Mouse (Mus musculus) skeletal muscle tissue, adult 2 months (tissue): ENCODE measurements around the gene Ficd.
A peak's percentile ranks its signal among the peaks of the same experiment; 100 is the strongest.

Source experiments
- DNase-seq: peaks from one replicate; pipeline ENCODE4 v3.0.0-alpha.2; 2012; ENCODE audit warnings: low read depth, low spot score

Ficd gene

DNA sequence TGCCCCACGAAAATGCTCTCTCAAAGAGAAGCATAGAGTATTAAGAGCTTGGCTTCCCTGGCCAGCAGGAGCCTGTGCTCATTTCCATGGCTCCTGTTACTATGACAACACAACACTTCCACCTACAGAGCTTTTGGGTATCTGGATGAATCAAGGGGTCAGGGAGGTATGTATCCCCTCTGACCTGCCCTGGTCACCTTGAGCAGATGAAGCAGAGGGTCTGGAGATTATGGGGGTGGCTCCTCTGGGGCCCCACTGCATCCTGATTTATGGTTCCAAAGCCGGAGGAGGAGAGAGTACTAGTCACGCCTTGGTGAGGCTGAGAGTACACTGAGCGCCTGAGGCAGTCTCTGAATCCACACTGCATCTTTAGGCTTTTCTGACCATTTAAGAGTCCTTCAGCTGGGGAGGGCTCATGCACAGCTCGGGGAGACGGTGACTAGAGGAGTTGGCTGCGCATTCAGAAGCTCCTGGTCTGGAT lies 4.9 kb upstream of the Ficd start:
- DNase-seq: no peak

DNA sequence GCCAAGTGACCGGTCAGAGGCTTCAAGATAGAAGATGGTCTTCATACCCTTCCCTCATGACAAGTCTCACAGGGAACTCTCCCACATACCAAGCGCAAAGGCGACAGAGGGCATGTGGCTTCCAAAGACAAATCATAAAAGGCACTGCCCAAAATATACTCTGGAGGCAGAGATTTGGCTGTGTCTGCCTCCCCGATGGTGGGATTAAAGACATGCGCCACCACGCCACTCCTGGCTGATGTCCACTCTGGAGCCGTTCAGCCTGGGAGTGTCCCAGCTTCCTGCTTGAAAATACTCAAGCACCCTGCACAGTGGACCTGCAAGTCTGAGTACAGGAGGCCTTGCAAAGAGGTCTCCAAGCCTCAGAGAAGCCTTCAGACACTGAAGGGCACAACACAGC lies 4.4 kb upstream of the Ficd start:
- no peak for DNase-seq

DNA sequence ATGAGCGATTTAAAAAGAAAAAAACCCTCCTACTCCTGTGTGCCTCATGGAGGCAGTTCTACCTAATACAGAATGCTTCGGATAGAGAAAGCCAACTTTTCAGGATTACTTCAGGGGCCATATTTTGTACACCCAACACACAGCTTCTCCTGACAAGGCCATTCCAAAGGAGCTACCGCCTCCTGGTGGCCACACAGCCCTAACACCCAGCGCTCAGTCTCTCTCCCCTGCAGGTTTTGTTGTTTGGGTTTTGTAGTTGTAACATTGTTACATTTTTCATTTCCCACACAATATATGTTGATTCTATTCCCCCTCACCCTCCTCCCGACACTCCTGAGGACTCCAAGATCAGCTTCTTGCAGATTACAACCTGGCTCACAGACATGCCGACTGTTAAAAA lies 3.4 kb upstream of the Ficd start:
- DNase-seq: no peak

DNA sequence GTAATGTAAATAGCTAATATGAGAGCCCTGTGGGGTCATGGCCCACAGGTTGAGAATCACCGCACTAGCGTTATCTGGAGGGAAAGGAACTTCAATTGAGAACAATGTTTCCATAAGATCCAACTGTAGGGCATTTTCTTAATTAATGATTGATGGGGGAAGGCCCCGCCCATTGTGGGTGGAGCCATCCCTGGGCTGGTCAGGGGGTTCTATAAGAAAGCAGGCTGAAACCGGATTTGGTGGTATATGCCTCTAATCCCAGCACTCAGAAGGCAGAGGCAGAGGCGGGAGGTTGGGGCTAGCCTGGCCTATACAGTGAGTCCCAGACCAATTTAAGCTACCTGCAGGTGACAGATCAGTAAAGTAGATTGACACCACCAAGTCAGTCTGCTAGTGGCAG lies 1.2 kb upstream of the Ficd start:
- DNase-seq: no peak

DNA sequence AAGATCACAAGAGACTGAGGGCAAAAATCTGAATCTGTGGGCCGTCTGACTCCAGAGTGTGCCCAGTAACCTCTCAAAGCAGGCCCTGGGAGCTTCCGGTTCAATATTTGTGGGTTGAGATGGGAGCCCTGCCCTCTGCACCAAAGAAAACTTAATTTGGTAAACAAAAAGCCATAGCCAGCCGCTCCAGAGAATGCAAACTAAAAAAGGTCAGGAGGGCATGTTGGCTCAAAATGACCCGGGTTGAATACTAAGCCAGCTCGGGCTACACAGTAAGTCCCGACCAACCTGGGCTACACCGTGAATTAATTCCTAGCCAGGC lies 619 bp upstream of the Ficd start:
- DNase-seq: no peak

DNA sequence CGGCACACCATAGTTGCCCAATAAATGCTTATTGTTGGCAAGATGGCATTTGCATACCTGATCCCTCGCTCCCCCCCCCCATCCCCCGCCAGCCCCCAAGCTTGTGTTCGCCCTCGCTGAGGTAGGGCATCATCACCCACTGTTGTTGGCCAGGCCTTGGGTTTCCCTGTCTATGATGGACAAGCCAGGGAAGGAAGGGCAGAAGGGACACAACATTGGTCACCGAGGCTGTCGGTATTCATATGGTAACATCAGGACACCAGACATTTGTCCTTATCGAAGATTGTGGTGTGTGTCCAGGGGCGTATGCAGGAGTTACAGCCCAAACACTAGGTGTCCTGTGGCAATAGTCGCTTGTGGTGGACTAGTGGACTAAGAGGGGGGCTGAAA lies 505 bp downstream of the Ficd start:
- no peak for DNase-seq

DNA sequence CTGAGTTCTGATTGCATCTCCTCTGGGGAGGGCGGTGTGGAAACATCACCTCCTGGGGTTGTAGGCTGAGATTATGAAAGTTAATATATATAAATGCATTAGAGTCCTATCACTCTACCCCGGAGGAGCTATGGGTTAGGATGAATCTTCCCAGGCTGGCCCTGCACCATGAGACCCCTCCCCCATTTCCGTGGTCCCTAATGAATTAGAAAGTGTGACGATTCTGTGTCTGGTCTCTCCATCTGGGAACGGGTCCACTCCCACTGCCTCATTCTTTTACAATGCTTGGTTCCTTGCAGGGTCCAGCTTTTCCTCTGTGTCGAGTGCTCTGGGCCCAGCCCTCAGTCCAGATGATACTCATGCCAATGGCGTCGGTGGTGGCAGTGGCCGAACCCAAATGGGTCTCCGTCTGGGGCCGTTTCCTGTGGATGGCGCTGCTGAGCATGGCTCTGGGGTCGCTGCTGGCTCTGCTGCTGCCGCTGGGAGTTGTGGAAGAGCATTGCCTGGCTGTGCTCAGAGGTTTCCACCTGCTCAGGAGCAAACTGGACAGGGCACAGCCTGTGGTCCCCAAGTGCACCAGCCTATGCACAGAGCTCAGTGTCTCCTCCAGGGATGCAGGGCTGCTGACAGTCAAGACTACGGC lies 1.0 kb downstream of the Ficd start:
- DNase-seq: no peak

DNA sequence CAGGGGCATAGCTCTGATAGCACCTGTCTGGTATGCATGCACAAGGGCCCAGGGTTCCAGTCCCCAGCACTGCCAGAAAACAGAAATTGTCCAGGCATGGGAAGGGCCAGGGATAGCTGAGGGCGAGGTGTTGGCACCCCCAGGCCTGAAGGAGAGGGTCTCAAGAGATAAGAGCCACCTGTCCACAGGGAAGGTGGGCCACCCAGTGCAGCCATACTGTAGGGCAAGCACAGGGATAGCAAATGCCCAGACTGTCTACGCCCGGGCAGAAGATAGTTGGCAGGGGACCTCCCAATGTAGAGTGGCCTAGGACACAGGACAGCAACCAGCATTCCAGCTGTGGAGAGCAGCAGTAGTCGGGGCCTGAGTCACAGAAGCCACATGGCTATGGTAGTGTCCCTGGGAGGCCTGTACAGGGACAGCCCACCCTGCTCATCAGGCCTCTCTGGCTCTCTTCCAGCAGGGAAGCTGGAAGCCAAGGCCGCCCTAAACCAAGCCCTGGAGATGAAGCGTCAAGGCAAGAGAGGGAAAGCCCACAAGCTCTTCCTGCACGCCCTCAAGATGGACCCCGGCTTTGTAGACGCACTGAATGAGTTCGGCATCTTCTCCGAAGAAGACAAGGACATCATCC lies 2.1 kb downstream of the Ficd start:
- DNase-seq: no peak

DNA sequence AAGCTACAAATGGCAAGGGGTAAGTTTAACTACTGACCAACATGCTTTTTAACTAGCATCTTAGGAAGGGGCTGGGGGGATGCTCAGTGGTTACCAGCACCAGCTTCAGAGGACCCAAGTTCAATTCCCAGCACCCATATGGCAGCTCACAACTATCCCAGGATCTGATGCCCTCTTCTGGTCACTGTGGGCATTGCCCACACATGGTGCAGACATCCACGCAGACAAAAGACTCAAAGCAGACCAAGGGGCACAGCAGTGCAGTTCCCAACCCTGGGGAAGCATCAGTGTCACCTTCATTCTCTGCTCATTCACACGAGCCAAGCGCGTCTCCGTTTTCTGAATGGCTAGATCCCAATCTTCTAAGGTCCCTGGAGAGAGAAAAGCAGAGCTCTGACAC lies 12.0 kb downstream of the Ficd start:
- DNase-seq: no peak

DNA sequence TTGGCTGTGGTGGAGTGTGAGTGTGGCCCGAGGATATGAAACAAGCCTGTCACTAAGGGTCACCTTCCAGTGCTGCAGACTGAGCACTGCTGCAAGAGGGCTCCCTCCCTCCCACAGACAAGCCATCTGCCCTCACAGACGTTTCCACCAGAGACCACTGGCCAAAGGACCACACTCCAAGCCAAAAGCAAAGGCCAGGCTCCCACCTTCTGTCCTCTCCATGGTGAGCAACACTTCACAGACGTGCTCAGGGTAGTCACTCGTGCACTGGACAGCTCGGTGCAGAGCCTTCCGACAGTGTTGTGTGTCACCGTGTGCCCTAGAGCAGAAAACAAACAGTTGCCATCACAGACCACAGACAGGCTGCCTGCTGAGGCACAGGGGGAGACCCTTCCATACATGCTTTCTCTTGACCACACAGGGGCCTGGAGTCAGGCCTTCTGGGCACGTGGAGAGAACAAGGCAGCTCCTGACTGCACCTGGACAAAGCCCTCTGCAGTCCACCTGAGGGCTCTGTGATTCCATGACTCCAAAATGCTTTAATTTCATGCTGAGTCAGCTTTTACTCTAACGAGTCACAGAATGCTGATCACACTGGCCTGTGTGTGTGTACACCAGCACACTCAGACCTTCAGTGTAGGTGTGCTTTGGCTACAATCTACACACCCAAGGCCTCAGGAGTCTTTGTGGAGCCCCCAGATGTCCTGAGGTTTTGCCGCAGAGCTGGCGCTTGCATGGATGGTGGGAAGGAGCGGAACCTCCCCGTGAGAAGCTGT lies 13.1 kb downstream of the Ficd start:
- DNase-seq: no peak

DNA sequence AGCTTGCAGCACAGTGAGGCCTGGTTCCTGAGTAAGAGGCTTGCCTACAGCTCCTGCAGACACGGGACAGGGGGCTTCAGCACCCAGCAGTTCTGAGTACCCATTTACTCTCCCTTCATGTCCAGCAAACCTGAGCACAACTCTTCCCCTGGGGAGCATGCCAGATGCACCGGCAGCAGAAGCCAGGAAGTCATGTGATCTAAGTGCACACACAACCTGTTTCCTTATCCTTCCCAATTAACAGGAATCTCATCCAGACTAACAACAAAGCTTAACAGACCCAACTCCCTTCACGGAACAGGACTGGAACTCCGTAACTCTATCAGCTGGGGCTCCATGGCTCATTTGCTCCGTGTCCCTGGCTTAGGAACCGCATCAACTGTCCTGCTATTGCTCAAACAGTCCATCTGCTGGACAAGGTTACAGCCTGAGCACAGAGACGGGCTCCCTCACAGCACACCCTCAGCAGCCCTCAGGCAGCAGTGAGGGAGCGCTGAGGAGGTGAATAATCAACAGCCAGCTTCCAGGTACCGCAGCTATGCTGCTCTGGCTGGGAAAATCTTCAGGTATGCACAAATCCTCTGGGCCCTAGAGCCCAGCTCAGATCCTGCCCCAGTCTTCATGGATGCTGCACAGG lies 16.0 kb downstream of the Ficd start:
- DNase-seq: no peak

DNA sequence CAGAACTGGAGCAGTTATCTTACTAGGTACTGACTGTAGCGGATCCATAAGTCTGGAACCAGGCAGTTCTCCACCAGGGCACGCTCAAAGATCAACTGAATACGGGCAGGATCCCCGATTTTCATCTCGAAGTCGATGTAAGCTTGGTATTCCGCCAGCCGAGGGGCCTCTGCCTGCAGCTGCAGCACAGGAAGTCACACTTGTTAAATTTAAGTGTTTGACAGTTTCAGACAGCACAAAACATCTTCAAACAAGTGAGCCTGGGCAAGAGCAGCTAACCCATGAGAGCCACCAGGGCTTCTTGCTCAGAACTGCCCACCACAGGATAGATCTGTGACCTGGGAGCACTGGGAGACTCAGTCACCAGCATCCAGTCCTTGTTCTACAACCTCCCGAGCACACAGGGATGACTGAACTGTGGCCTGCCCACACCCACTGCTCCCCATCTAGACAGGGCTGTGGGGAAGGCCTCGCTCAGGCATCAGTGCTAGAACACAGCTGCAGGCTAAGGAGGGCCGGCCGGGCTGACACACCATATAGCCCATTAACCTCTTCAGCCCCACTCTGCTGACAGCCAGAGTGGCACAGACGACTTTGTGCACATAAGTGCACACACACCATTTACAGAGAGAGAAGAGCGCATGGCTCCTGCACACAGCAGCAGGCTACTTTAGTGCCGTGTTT lies 19.9 kb downstream of the Ficd start:
- DNase-seq: no peak

DNA sequence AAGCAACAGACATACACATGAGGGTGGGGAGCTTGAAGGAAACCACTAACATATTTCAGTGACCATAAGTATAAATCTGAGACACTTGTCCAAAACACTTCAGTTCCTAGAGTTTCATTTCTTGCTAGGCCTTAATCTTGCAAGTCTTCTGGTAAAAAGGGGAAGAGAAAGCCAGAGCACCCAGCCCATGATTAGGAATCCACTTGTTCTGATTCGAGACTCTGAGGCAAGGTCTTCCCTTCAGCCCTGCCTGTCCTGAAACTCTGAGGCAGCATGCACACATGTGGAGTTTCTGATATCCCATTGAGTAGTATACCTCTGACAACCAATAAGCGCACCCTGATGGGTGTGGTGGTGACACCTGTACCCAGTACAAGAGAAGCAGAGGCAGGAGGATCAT lies 26.0 kb downstream of the Ficd start:
- DNase-seq: no peak

DNA sequence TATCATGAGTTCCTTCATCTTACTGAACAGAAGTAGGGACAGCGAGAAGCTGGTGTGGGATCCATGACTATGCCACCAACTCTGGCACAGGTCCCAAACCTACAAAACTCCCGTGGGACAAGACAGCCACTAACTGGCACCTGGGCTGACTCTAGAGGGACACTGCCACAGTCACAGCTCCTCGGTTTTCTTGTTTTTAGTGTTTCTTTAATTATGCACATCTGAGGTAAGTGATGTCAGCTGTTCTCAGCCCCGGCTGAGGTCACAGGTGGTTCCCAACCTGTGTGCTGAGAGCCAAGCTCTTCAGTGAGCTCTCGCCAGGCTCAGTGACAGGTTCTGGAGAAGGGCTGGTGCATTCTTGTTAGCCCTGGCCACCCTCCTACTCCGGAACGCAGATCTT lies 28.8 kb downstream of the Ficd start:
- DNase-seq: no peak

DNA sequence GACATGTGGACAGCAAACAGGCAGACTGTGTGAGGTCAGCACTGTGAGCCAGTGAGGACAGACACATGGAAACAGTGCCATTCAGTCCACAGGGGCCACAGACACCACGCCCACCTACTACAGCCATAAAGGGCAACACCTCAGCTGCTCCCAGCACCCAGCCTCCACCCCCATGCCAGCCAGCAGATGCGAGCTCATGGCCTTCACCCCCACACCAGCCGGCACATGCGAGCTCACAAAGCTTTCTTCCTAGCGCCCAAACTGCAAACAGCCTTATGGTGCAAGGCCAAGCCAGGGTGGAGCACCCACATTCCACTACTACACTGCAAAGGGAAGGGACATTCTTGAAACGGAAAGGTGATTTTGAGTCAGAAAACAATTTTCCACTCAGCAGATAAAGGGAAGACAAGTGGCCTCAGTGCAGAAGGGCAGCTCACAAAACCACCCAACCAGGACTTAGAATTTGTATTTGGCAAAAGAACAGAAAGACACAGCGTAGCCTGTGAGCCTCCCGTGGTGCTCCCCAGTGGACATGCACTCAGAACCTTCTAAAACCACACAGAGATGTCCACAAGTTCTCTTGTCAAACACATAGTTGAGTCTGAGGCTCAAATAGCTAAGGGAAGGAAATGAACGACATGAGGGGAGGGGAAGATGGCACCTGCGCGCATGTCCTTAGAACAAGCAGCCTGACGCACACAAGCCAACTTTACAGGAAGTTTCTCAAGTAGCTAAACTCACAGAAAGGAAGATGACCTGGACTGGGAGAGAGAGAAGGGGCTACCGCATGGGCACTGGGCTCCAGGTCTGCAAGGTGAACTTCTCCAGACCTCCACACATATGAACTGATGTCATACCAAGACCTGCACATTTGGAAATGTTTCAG lies 30.3 kb downstream of the Ficd start:
- no peak for DNase-seq

DNA sequence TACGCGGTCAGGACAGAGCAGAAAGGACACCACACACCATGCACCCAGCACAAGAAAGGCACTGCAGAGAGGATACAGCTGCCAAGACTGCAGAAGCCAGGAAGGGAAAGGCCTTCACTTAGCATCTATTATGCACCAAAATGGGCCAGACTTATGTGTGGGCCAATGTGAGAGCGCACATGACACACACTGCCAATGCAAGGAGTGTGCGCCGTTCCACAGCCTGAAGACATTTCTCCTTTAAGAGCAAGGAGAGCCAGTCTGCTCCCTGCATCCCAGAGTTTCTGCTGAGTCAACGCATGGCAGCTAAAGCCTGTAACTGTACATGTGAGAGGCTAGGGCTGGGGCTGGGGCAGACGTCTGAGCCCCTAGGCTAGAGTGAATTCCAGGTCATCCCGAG lies 33.2 kb downstream of the Ficd start:
- no peak for DNase-seq

DNA sequence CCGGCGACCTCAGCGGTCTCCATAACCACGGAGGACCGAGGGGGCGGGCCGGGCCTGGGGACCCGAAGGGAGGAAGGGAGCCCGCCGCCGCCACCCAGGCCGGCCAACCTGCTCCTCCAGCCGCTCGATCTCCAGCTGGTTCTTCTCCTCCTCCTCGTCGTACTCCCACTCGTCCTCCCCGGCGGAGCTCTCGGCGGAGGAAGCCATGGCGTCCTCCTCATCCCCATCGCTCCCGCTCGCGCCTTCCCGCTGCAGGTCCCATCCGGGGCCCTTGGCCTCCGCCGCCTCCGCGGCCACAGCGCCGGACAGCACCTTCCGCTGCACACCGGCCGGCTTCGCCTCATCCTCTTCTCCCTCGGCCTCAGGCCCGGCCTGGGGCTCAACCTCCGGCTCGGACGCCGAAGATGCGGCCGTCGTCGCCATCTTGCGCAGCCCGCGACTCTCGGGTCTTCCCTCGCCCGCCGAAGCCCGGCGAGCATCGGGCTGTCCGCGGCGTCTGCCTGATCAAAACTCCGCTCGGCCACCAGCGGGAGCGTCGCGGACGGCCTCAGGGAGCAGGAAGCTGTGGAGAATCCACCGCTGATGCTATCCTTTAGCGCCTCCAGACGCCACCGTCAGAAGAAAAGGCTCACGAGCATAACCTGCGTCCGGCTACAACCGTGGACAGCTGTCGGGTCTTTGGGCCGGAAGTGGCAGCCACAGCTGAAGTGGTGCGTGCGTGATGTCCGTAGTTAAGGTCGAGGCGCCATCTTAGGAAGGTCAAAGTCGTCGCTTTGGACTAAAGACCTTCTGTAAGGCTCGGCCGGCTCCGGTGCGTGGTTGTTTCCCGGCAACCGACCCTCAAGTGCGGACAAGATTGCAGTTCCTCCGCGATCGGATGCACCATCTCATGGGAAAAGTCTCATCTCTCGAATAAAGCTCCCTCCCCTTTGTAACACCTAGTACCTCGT lies 35.9 kb downstream of the Ficd start:
- DNase-seq: peak; percentile 90

DNA sequence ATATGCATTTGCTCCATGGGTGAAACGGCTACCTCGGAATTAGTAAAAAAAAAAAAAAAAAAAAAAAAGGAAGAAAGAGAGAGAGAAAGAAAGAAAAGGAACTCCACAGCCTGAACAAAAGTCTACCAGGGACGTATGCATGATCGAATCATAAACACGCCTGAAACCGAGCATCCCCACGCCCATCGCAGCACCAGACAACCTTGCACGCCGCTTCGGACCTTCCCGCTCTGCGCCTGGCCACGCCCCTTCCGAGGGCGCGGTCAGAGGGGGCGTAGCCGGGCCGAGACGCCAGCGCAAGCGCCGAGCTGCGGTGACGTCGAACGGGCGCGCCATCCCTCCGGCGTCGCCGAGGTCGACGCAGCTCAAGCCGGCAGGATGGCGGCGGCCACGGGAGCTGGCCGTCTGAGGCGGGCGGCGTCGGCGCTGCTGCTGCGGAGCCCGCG lies 36.9 kb downstream of the Ficd start, which contains the start of the genes Sart3 and Iscu:
TSS of gene Sart3 (minus strand) at position 61 of the 446 bp plus-strand sequence.
TSS of gene Iscu (plus strand) at position 299 of the 446 bp plus-strand sequence.
- DNase-seq: peak; percentile 94

DNA sequence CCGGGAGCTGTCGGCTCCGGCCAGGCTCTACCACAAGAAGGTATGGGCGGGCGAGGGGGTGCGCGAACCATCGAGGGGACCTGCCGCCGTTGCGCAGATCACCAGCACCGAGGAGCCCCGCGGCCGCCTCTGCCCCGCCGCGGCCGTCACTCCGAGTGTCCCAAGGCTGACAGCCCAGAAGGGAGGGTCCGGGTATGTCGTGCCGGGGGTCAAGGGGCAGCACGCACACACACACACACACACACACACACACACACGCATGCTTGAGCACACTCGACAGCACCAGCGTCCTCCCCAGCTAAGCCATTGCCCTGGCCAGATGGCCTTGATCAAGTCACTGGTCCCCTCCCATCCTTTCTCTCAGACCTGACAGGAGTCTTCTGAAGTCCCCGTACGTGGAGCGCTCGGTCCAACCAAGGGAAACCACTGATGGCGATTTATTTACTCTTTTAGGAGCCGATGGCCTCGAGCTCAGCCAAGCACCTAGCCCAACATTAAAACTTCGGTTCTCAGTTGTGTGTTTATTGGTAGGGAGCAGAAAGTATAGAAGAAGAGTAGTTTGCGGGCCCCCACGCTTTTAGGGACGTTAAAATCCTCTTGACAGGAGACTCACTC lies 37.4 kb downstream of the Ficd start:
- DNase-seq: no peak
